Mouse (Mus musculus) embryonic facial prominence, embryonic 12.5 days (tissue): ENCODE data around the gene Sesn1. TPM values are rescaled to one million over a fixed set of nuclear protein-coding genes. Genes with fewer than 3 reads are reported as not detected.

Source experiments
- polyA plus RNA-seq: library from polyadenylated mRNA; unstranded; fragments of >200 nt; fragmentation: Nextera tagmentation; extraction: Ambion mirVana; gene quantifications from 2 replicates; pipeline ENCODE4 v1.2.1, GENCODE M21; 2016

The Sesn1 gene
- polyA plus RNA-seq, 1 experiment from 2014 or later: 42.3 TPM

Other genes starting within 250 kb of the Sesn1 start
- 0.91 and 0.93 TPM in 2 replicates for gene Ccdc162, start 93.3 kb upstream of the Sesn1 start, polyA plus RNA-seq
- gene Cep57l1, start 64 bp upstream of the Sesn1 start, polyA plus RNA-seq: 24.1 and 26.3 TPM in 2 replicates
- gene Armc2, start 208.5 kb downstream of the Sesn1 start, polyA plus RNA-seq: 4.3 and 4.7 TPM in 2 replicates